Mouse (Mus musculus): ENCODE measurements around the gene Uggt2. TPM values are rescaled to one million over a fixed set of nuclear protein-coding genes. Genes with fewer than 3 reads are reported as not detected.

Uggt2 gene
- 1 to 10 TPM; 5.3 to 7.3 TPM for total RNA-seq (2021)
- long read RNA-seq, experiment 1, partial matches to known transcripts = 0 of 3 reads
- long read RNA-seq, experiment 1, other reads (novel, unspliced or antisense) = 1 of 3 reads
- long read RNA-seq, experiment 2, full-length matches to known transcripts = 2 of 2 reads
- long read RNA-seq, experiment 2, partial matches to known transcripts = 0 of 2 reads
- long read RNA-seq, experiment 2, other reads (novel, unspliced or antisense) = 0 of 2 reads

DNA sequence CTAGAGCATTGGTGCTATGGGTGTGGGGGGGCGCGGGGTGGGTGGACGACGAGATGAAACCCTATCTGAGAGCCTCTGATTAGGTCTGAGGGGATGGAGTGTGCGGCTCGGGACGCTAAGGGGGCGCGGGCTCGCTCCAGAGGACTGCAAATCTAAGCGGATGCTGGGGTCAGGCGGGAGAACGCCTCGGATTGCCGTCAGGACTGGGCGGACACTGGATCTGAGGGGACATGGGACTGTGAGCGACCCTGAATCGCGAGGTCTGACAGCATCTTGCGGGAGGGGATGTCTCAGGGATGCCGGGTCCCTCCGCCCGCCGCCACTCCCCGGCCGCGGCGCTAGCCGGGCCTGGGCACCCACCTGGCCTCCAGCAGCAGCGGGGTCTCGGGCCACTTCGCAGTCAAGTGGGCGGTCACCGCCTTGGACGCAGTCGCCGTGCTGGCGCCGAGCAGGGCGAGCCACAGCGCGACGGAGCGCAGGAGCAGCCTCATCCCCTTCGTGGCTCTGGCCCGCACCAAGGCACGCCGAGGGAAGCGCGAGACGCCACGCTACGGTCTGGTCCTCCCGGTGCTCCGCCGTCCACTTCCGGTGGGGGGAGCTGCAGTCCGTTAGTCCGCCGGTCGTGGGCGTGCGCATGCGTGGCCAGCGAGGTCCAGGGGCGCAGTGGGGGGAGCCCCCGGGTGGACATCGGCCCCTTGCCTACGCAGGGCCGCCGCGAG is at the start of gene Uggt2:
TSS of gene Uggt2 (minus strand) at position 580 of the 719 bp plus-strand sequence.
- intact Hi-C loops (cut with DNase I) = no loop called here
- peak; percentile 82 to 83 for DNase-seq

GRCm38 (mm10) chr14:119139381-119139950 is 40.2 kb upstream of the Uggt2 start:
- DNase-seq = no peak
- intact Hi-C loops (cut with DNase I) = no loop called here

DNA sequence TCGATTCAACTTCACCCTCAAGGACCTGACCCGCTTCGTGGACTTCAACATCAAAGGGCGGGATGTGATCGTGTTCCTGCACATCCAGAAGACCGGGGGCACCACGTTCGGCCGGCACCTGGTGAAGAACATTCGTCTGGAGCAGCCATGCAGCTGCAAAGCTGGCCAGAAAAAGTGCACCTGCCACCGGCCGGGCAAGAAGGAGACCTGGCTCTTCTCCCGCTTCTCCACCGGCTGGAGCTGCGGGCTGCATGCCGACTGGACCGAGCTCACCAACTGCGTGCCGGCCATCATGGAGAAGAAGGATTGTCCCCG is 39.5 kb upstream of the Uggt2 start:
- intact Hi-C loops (cut with DNase I) = no loop called here
- DNase-seq = peak in 1 of 2 experiments; percentile 1

- intact Hi-C loops (cut with DNase I) = no loop called here
- DNase-seq = peak; percentile 3 to 16
Observed at GRCm38 (mm10) chr14:119137906-119138785, 38.9 kb upstream of the Uggt2 start, which contains the start of gene Hs6st3. Gene Hs6st3 (plus strand): TSS chr14:119138341.

- peak; percentile 42 for DNase-seq
- intact Hi-C loops (cut with DNase I) = no loop called here
Observed at GRCm38 (mm10) chr14:119137512-119137905, 38.3 kb upstream of the Uggt2 start.

DNA sequence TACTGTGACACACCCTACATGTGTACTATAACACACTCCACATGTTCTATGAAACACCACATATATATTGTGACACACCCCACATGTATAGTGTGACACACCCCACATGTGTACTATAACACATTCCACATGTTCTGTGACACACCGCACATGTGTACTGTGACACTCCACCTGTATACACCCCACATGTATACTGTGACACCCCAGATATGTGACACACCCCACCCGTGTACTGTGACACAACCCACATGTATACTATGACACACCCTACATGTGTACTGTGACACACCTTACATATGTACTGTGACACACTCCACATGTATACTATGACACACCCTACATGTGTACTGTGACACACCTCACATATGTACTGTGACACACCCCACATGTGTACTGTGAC is 28.1 kb upstream of the Uggt2 start:
- intact Hi-C loops (cut with DNase I) = no loop called here
- DNase-seq = no peak

- intact Hi-C loops (cut with DNase I) = no loop called here
- no peak for DNase-seq
Observed at GRCm38 (mm10) chr14:119125840-119126239, 26.6 kb upstream of the Uggt2 start.

DNA sequence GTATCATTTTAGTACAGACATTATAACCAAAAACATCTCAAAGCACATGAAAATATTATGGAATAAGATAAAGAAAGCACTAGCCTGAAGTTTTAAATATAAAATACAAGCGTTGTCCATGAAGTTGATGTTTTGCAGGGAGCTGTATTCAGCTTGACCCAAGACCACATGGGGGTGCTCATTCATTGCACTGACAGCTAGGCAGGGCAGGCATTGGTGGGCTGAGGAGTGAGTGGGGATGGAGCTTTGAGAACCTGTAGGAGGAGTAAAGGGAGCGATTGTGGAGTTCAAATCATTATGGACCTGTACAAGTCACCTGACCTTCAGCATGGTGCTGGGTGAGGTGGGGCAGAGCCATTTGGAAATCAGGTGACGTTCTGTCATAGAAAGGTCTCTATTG is 24.8 kb upstream of the Uggt2 start:
- peak in 1 of 2 experiments; percentile 17 for DNase-seq
- intact Hi-C loops (cut with DNase I) = no loop called here

DNA sequence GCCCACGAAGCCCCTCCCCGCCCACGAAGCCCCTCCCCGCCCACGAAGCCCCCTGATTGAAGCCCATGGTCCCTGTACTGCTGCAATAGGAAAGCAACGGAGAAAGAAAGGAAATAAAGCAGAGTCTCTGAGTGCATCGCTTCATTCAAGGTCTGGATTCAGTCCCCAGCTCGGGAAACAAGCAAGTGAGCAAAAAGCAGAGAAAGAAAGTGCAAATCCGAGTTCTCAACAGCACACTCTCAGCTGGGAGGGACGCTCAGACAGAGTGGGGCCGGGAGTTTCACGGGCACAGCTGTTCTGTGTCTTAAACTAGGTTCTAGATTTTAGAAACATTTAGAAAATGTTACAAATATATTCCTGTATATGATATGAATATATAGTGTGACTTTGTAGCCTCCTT is 24.4 kb upstream of the Uggt2 start:
- intact Hi-C loops (cut with DNase I) = no loop called here
- DNase-seq = no peak

- intact Hi-C loops (cut with DNase I) = no loop called here
- no peak for DNase-seq
Observed at GRCm38 (mm10) chr14:119112558-119112957, 13.3 kb upstream of the Uggt2 start.

- no peak for DNase-seq
- intact Hi-C loops (cut with DNase I) = loop anchor here (10.0 kb wide), 1 partner anchor 745 kb away; no protein-coding TSS in a partner anchor
Observed at GRCm38 (mm10) chr14:119109776-119110218, 10.6 kb upstream of the Uggt2 start.

DNA sequence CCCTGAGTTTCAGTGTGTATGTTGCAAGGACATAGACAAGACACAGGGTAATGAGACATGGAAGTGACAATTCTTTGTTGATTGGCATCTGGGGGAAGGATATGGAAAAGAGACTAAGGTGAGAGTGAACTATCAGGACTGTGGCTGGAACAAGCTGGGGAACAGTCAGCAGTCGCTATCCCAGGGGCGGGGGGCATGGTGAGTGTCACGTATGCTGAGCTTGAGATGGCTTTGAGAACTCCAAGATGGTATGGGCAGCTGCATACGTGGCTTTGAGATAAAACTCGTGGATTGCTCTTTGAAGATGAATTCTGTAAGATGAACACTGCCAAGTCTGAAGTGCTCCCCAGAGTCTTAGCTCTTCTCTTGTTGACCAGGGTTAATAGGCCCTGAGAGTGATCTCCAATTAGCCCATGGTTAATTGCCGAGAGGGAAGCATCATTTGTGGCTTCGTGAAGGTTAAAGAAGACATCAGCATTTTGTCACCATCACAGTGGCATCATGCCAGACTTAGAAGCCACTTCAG is 9.6 kb upstream of the Uggt2 start:
- intact Hi-C loops (cut with DNase I) = loop anchor here (10.0 kb wide), 1 partner anchor 746 kb away; no protein-coding TSS in a partner anchor
- DNase-seq = no peak

DNA sequence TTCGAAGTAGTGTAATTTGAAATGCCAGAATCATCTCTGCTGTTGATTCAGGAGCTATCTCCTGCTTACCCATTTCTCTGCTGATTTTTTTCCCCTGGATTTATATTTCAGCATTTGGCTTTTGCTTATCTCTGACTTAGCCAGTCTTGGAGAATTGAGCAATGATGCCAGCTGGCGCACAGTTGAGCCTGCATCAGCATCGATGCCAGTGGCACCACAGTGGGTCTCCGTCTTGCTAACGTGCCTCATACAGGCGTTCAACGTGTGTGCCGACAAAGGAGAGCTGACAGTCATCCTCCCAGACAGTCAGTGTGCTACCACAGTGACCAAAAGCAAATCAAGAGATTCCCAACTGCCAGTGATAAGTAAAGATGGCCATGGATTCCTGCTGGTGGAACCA is 8.4 kb upstream of the Uggt2 start:
- intact Hi-C loops (cut with DNase I) = loop anchor here (10.0 kb wide), 1 partner anchor 747 kb away; no protein-coding TSS in a partner anchor
- DNase-seq = no peak

GRCm38 (mm10) chr14:119099570-119099891 is 301 bp upstream of the Uggt2 start:
- no peak for DNase-seq
- intact Hi-C loops (cut with DNase I) = no loop called here

- intact Hi-C loops (cut with DNase I) = no loop called here
- no peak for DNase-seq
Observed at GRCm38 (mm10) chr14:119061811-119062210, 37.4 kb downstream of the Uggt2 start.

DNA sequence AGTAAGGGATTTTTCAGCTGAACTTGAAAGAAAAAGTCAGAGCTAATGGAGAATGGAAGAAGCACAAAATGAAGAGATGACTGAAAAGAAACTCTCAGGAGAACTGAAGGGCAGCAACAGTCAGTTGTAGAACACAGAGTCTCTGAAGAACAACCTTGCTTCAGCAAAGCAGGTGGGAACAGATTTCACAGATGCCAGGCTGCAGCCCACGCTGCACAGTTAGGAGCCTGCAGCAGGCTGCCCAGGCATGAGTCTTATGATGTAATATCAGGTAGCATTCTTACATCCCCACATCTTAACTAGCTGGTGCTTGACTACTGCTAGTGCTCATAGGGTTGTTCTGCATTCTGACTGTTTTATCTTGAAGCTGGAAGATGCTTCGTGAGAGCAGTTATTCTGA is 38.5 kb downstream of the Uggt2 start:
- no peak for DNase-seq
- intact Hi-C loops (cut with DNase I) = no loop called here

- no peak for DNase-seq
- intact Hi-C loops (cut with DNase I) = no loop called here
Observed at GRCm38 (mm10) chr14:119057014-119057413, 42.2 kb downstream of the Uggt2 start.

- intact Hi-C loops (cut with DNase I) = no loop called here
- no peak for DNase-seq
Observed at GRCm38 (mm10) chr14:119052969-119053368, 46.3 kb downstream of the Uggt2 start.

GRCm38 (mm10) chr14:119052361-119052760 is 46.9 kb downstream of the Uggt2 start:
- intact Hi-C loops (cut with DNase I) = no loop called here

DNA sequence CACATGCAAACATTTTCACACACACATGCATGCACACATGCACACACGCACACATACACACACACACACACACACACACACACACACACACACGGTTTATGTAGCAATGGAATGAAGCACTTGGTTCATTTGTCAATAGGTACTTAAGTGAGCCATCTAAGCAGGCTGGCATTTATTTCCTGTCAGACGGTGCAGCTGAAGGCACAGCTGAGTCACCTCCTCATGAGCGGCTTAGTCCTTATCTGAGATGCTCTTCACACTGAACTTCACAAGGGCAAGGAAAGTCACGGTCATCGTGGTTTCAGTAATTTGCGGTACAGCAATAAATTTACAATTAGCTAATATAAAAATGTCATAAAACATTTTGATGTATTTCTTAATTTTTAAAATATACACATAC is 55.5 kb downstream of the Uggt2 start:
- no peak for DNase-seq
- intact Hi-C loops (cut with DNase I) = loop anchor here (5.0 kb wide), 1 partner anchor 1019 kb away; no protein-coding TSS in a partner anchor

More at GRCm38 (mm10) chr14:119052361-119052760, 46.9 kb downstream of the Uggt2 start:
- DNase-seq = no peak
